Mouse (Mus musculus): ENCODE data around the gene Sufu.

Sufu gene

GRCm38 (mm10) chr19:46396686-46397435, at the start of gene Sufu:
Sufu (plus strand) TSS chr19:46396896.
- DNase-seq (ENCODE audit: low spot score), result peak; percentile 98

- DNase-seq (ENCODE audit: low spot score), result no peak
Measured at GRCm38 (mm10) chr19:46347146-46347545, 49.5 kb upstream of the Sufu start.

- no peak for DNase-seq (ENCODE audit: low spot score)
Measured at GRCm38 (mm10) chr19:46347936-46348668, 48.6 kb upstream of the Sufu start.

- DNase-seq (ENCODE audit: low spot score), result peak; percentile 58
Measured at GRCm38 (mm10) chr19:46348761-46349458, 47.8 kb upstream of the Sufu start.

GRCm38 (mm10) chr19:46349550-46349949, 47.1 kb upstream of the Sufu start:
- no peak for DNase-seq (ENCODE audit: low spot score)

- peak; percentile 41 for DNase-seq (ENCODE audit: low spot score)
Measured at GRCm38 (mm10) chr19:46350168-46350932, 46.3 kb upstream of the Sufu start, which contains the start of gene 2310034G01Rik. 2310034G01Rik (minus strand) TSS chr19:46350302.

- DNase-seq (ENCODE audit: low spot score), result peak; percentile 91
Measured at GRCm38 (mm10) chr19:46356701-46357138, 40.0 kb upstream of the Sufu start.

- peak; percentile 50 for DNase-seq (ENCODE audit: low spot score)
Measured at GRCm38 (mm10) chr19:46357344-46358280, 39.1 kb upstream of the Sufu start.

- no peak for DNase-seq (ENCODE audit: low spot score)
Measured at GRCm38 (mm10) chr19:46358381-46358780, 38.3 kb upstream of the Sufu start.

GRCm38 (mm10) chr19:46362104-46362503, 34.6 kb upstream of the Sufu start:
- DNase-seq (ENCODE audit: low spot score), result no peak

GRCm38 (mm10) chr19:46363294-46364009, 33.2 kb upstream of the Sufu start:
- DNase-seq (ENCODE audit: low spot score), result no peak

- DNase-seq (ENCODE audit: low spot score), result no peak
Measured at GRCm38 (mm10) chr19:46367798-46368590, 28.7 kb upstream of the Sufu start.

- DNase-seq (ENCODE audit: low spot score), result peak; percentile 81
Measured at GRCm38 (mm10) chr19:46369204-46369603, 27.5 kb upstream of the Sufu start.

- no peak for DNase-seq (ENCODE audit: low spot score)
Measured at GRCm38 (mm10) chr19:46374477-46375088, 22.1 kb upstream of the Sufu start.

GRCm38 (mm10) chr19:46375489-46375888, 21.2 kb upstream of the Sufu start:
- peak; percentile 44 for DNase-seq (ENCODE audit: low spot score)

- DNase-seq (ENCODE audit: low spot score), result no peak
Measured at GRCm38 (mm10) chr19:46375891-46376290, 20.8 kb upstream of the Sufu start.

GRCm38 (mm10) chr19:46382275-46382674, 14.4 kb upstream of the Sufu start:
- DNase-seq (ENCODE audit: low spot score), result no peak

GRCm38 (mm10) chr19:46389872-46390271, 6.8 kb upstream of the Sufu start:
- no peak for DNase-seq (ENCODE audit: low spot score)

- peak; percentile 56 for DNase-seq (ENCODE audit: low spot score)
Measured at GRCm38 (mm10) chr19:46392018-46392417, 4.7 kb upstream of the Sufu start.

Data from lung, postnatal 25 days (tissue).